Mouse (Mus musculus): ENCODE measurements around the gene Prickle4. TPM values are rescaled to one million over a fixed set of nuclear protein-coding genes. Genes with fewer than 3 reads are reported as not detected.

Gene Prickle4
- polyA plus RNA-seq, 1 experiment from 2014 or later: 1.3 TPM

DNA sequence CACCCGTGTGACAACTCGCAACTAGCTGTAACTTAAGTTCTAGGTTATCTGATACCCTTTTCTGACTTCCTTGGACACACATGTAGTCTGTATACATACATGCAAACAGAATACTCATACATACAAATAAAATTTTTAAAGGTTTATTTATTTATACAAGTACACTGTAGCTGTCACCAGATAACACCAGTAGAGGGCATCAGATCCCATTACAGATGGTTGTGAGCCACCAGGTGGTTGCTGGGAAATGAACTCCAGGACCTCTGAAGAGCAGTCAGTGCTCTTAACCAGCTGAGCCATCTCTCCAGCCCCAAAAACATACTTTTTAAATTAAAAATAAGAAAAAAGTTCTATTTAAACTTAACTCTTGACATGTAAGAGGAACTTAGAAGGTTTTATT lies 51.5 kb downstream of the Prickle4 start:
- Histone ChIP-seq H3K27me3 (ENCODE audit: control insufficient read depth, insufficient read depth, low read length) (no peaks in the 10 kb centered on the region), H3K27ac (ENCODE audit: low read depth, low read length) (no peak overlapping the region), H3K4me1 (ENCODE audit: control insufficient read depth, insufficient read depth, low read length) (no peaks in the 10 kb centered on the region), H3K36me3 (ENCODE audit: control insufficient read depth, insufficient read depth, low read length) (no peaks in the 10 kb centered on the region), H3K9me3 (ENCODE audit: control insufficient read depth, low read length) (no peaks in the 10 kb centered on the region), H3K9ac (ENCODE audit: low read depth, low read length) (no peak overlapping the region), H3K4me3 (ENCODE audit: low read length) (no peak overlapping the region), H3K4me2 (replicated peaks; ENCODE audit: low read depth, low read length) (no peak overlapping the region)
- ATAC-seq (ENCODE audit: low FRiP score, low TSS enrichment): no peak
- WGBS: 76% methylated on average over 2 of the region's 2 CpGs

Other genes starting within 250 kb of the Prickle4 start
- 24.9 and 28.9 TPM in 2 replicates for gene Taf8, start 192.4 kb downstream of the Prickle4 start, polyA plus RNA-seq (2014; fragmentation: Nextera tagmentation; extraction: Ambion mirVana)
- gene Ccnd3, start 189.7 kb downstream of the Prickle4 start, polyA plus RNA-seq (2014; fragmentation: Nextera tagmentation; extraction: Ambion mirVana): 257 and 276 TPM in 2 replicates
- 19.5 and 24.4 TPM in 2 replicates for gene Bysl, start 83.2 kb downstream of the Prickle4 start, polyA plus RNA-seq (2014; fragmentation: Nextera tagmentation; extraction: Ambion mirVana)
- gene Med20, start 83.2 kb downstream of the Prickle4 start, polyA plus RNA-seq (2014; fragmentation: Nextera tagmentation; extraction: Ambion mirVana): 39.1 and 48.0 TPM in 2 replicates
- 1.6 and 4.2 TPM in 2 replicates for gene Gm20517, start 83.1 kb downstream of the Prickle4 start, polyA plus RNA-seq (2014; fragmentation: Nextera tagmentation; extraction: Ambion mirVana)
- 6.6 and 8.1 TPM in 2 replicates for gene Usp49, start 64.0 kb downstream of the Prickle4 start, polyA plus RNA-seq (2014; fragmentation: Nextera tagmentation; extraction: Ambion mirVana)
- gene Tomm6, start 6.3 kb downstream of the Prickle4 start, polyA plus RNA-seq (2014; fragmentation: Nextera tagmentation; extraction: Ambion mirVana): 415 and 493 TPM in 2 replicates
- 2.9 and 4.6 TPM in 2 replicates for gene Frs3, start 5.7 kb downstream of the Prickle4 start, polyA plus RNA-seq (2014; fragmentation: Nextera tagmentation; extraction: Ambion mirVana)
- 0.55 and 1.2 TPM in 2 replicates for gene Gm21981, start 281 bp downstream of the Prickle4 start, polyA plus RNA-seq (2014; fragmentation: Nextera tagmentation; extraction: Ambion mirVana)
- gene Pgc, start 32.1 kb upstream of the Prickle4 start, polyA plus RNA-seq (2014; fragmentation: Nextera tagmentation; extraction: Ambion mirVana): not detected in 2 replicates
- 11.7 and 12.0 TPM in 2 replicates for gene Tfeb, start 42.3 kb upstream of the Prickle4 start, polyA plus RNA-seq (2014; fragmentation: Nextera tagmentation; extraction: Ambion mirVana)
- 15.7 and 26.1 TPM in 2 replicates for gene Mdfi, start 140.0 kb upstream of the Prickle4 start, polyA plus RNA-seq (2014; fragmentation: Nextera tagmentation; extraction: Ambion mirVana)
- gene Foxp4, start 229.9 kb upstream of the Prickle4 start, polyA plus RNA-seq (2014; fragmentation: Nextera tagmentation; extraction: Ambion mirVana): 23.9 and 25.4 TPM in 2 replicates